Comparison of ENCODE assay signal across 9 mouse cellular contexts in genomic region chr2:120606021-120606690, GRCm38 (mm10). TPM values are rescaled to one million over a fixed set of nuclear protein-coding genes. Genes with fewer than 3 reads are reported as not detected.
DNase-seq lines count a peak whose midpoint lies in the region; TF ChIP-seq lines count a peak whose summit lies in the region.
"Had no signal": no experiment of that assay in that cellular context is flagged by ENCODE, and none has a peak within 500 bp of the region (broad histone marks: within the 10 kb centered on the region; RNA-seq: fewer than 3 reads in every experiment).

No protein-coding gene starts in this region.

- peak; percentile 12 for DNase-seq in kidney, adult 2 months
- DNase-seq in kidney, adult 9 months = no peak
- DNase-seq in right cerebral cortex, adult 18-20 months = peak; percentile 67
- DNase-seq in right cerebral cortex, postnatal 14 days = no peak
- DNase-seq in adrenal gland, postnatal 36 days = peak; percentile 13 to 35
- DNase-seq in telencephalon, adult 2 months (ENCODE audit: low read depth, low spot score) = peak; percentile 74
- DNase-seq in spleen, postnatal 14 days (ENCODE audit: low spot score in 2 of 2) = no peak
- DNase-seq in hindbrain, embryonic 10.5 days (ENCODE audit: low spot score) = no peak

- H3K9me3 ChIP-seq in hindbrain, embryonic 10.5 days = no peaks in the 10 kb centered on the region
- H3K9me3 ChIP-seq: neural tube, embryonic 15.5 days had no signal

- no peak overlapping the region for H3K4me3 ChIP-seq in kidney, adult 2 months (ENCODE audit: insufficient read depth, low read depth, low read length)
- H3K4me3 ChIP-seq in hindbrain, embryonic 10.5 days = no peak overlapping the region
- H3K4me3 ChIP-seq: neural tube, embryonic 15.5 days had no signal

- peak; percentile 33; the same call in 1 of the 2 replicates for TF ChIP-seq CTCF in kidney, adult 2 months (conservative IDR thresholded peaks at IDR 0.05; ENCODE audit: insufficient read depth, insufficient read length, low read depth, low read length)

- no peak overlapping the region for H3K27ac ChIP-seq in kidney, adult 2 months (ENCODE audit: insufficient read depth, low read depth, low read length)
- no peak overlapping the region for H3K27ac ChIP-seq in hindbrain, embryonic 10.5 days
- H3K27ac ChIP-seq: neural tube, embryonic 15.5 days had no signal

- 88% methylated on average over 6 of the region's 6 CpGs for WGBS in kidney, adult 2 months
- 88% methylated on average over 6 of the region's 6 CpGs for WGBS in hindbrain, embryonic 10.5 days

- H3K4me1 ChIP-seq in kidney, adult 2 months (ENCODE audit: control insufficient read depth, insufficient read depth, low read length) = 0 out of 2 replicates have a peak, but pooled peaks cover 3% of the 10 kb centered on the region
- H3K4me1 ChIP-seq in hindbrain, embryonic 10.5 days (replicated peaks) = peaks cover 23% of the 10 kb centered on the region

- TF ChIP-seq POLR2A in kidney, adult 2 months (IDR thresholded peaks at IDR 0.05; ENCODE audit: low read depth, low read length) = no peak

- peaks cover 1% of the 10 kb centered on the region for H3K36me3 ChIP-seq in kidney, adult 2 months (ENCODE audit: control insufficient read depth, insufficient read depth, low read length)
- peaks cover 42% of the 10 kb centered on the region for H3K36me3 ChIP-seq in hindbrain, embryonic 10.5 days

- H3K27me3 ChIP-seq in kidney, adult 2 months (replicated peaks; ENCODE audit: control insufficient read depth, insufficient read depth, low read length) = no peaks in the 10 kb centered on the region
- H3K27me3 ChIP-seq in hindbrain, embryonic 10.5 days (ENCODE audit: insufficient read depth, poor library complexity, severe bottlenecking) = no peaks in the 10 kb centered on the region
- H3K27me3 ChIP-seq: neural tube, embryonic 15.5 days had no signal

RNA-seq across cellular contexts. Expression of gene Haus2, which starts 3.0 kb away (rescaled TPM):
- polyA plus RNA-seq in kidney, adult 2 months (2012; rRNA removed) = 2.4 and 3.2 TPM in 2 replicates
- total RNA-seq in adrenal gland, postnatal 36 days (2021) = 10 to 100 TPM; 10.5 to 15.4 TPM
- polyA plus RNA-seq in hindbrain, embryonic 10.5 days (2016; fragmentation: Nextera tagmentation; extraction: Ambion mirVana) = 32.5 and 37.0 TPM in 2 replicates

RNA-seq across cellular contexts. Expression of gene Lrrc57, which starts 3.2 kb away (rescaled TPM):
- polyA plus RNA-seq in kidney, adult 2 months (2012; rRNA removed) = 10.3 and 10.6 TPM in 2 replicates
- 10 to 100 TPM; 14.4 to 19.6 TPM for total RNA-seq in adrenal gland, postnatal 36 days (2021)
- 30.3 and 34.2 TPM in 2 replicates for polyA plus RNA-seq in hindbrain, embryonic 10.5 days (2016; fragmentation: Nextera tagmentation; extraction: Ambion mirVana)

RNA-seq across cellular contexts. Expression of gene Stard9, which starts 22.8 kb away (rescaled TPM):
- 4.4 and 5.3 TPM in 2 replicates for polyA plus RNA-seq in kidney, adult 2 months (2012; rRNA removed)
- 10 to 100 TPM; 10.3 to 12.9 TPM for total RNA-seq in adrenal gland, postnatal 36 days (2021)
- 2.8 and 3.2 TPM in 2 replicates for polyA plus RNA-seq in hindbrain, embryonic 10.5 days (2016; fragmentation: Nextera tagmentation; extraction: Ambion mirVana)

RNA-seq across cellular contexts. Expression of gene Snap23, which starts 38.7 kb away (rescaled TPM):
- 12.6 and 19.0 TPM in 2 replicates for polyA plus RNA-seq in kidney, adult 2 months (2012; rRNA removed)
- 10 to 100 TPM; 61.8 to 73.3 TPM for total RNA-seq in adrenal gland, postnatal 36 days (2021)
- 42.0 and 53.4 TPM in 2 replicates for polyA plus RNA-seq in hindbrain, embryonic 10.5 days (2016; fragmentation: Nextera tagmentation; extraction: Ambion mirVana)

RNA-seq across cellular contexts. Expression of gene Zfp106, which starts 42.5 kb away (rescaled TPM):
- polyA plus RNA-seq in kidney, adult 2 months (2012; rRNA removed) = 67.0 and 86.9 TPM in 2 replicates
- 100 to 1,000 TPM in 1 of 2 experiments, 10 to 100 TPM in 1; 92.4 to 101 TPM for total RNA-seq in adrenal gland, postnatal 36 days (2021)
- 54.8 and 75.2 TPM in 2 replicates for polyA plus RNA-seq in hindbrain, embryonic 10.5 days (2016; fragmentation: Nextera tagmentation; extraction: Ambion mirVana)

Comparison
In these comparisons a context has a peak if more than half of its experiments do, and no peak if none do; other contexts are left out.
1. DNase-seq: peak in kidney, adult 2 months (single experiment), right cerebral cortex, adult 18-20 months (single experiment), adrenal gland, postnatal 36 days (2 of 2) and telencephalon, adult 2 months (single experiment); none in kidney, adult 9 months (single experiment), right cerebral cortex, postnatal 14 days (single experiment), spleen, postnatal 14 days (0 of 2) and hindbrain, embryonic 10.5 days (single experiment).